Mouse (Mus musculus): ENCODE measurements around the gene Timp3. TPM values are rescaled to one million over a fixed set of nuclear protein-coding genes. Genes with fewer than 3 reads are reported as not detected.

The Timp3 gene
- polyA plus RNA-seq, 1 experiment = 25.3 TPM

GRCm38 (mm10) chr10:86331681-86332281, 31.6 kb downstream of the Timp3 start:
- Histone ChIP-seq H3K27me3 (ENCODE audit: control insufficient read depth, insufficient read depth, low read length) (no peaks in the 10 kb centered on the region), H3K4me3 (ENCODE audit: extremely low read depth, insufficient read depth, insufficient read length) (no peak overlapping the region), H3K4me1 (ENCODE audit: control insufficient read depth, insufficient read depth, insufficient read length) (no peaks in the 10 kb centered on the region), H3K27ac (ENCODE audit: insufficient read depth, low read length) (no peak overlapping the region), H3K36me3 (ENCODE audit: control insufficient read depth, insufficient read depth, low read length) (no peaks in the 10 kb centered on the region)
- DNase-seq (ENCODE audit: low read depth in 1 of 2, low spot score in 2 of 2) = no peak
- TF ChIP-seq CTCF (IDR thresholded peaks at IDR 0.05; ENCODE audit: extremely low read depth, insufficient read depth, insufficient read length, insufficient replicate concordance) (no peak), POLR2A (IDR thresholded peaks at IDR 0.05; ENCODE audit: low read depth, low read length) (no peak)
- 77% methylated on average over 7 of the region's 7 CpGs for WGBS

GRCm38 (mm10) chr10:86332942-86333341, 32.8 kb downstream of the Timp3 start:
- no peaks in the 10 kb centered on the region for H3K27me3 ChIP-seq (ENCODE audit: control insufficient read depth, insufficient read depth, low read length)
- 79% methylated on average over 3 of the region's 3 CpGs for WGBS
- H3K4me1 ChIP-seq (ENCODE audit: control insufficient read depth, insufficient read depth, insufficient read length) = no peaks in the 10 kb centered on the region
- TF ChIP-seq CTCF (IDR thresholded peaks at IDR 0.05; ENCODE audit: extremely low read depth, insufficient read depth, insufficient read length, insufficient replicate concordance) = no peak
- no peak for TF ChIP-seq POLR2A (IDR thresholded peaks at IDR 0.05; ENCODE audit: low read depth, low read length)
- H3K4me3 ChIP-seq (ENCODE audit: extremely low read depth, insufficient read depth, insufficient read length) = no peak overlapping the region
- DNase-seq (ENCODE audit: low read depth in 1 of 2, low spot score in 2 of 2) = no peak
- no peaks in the 10 kb centered on the region for H3K36me3 ChIP-seq (ENCODE audit: control insufficient read depth, insufficient read depth, low read length)
- H3K27ac ChIP-seq (ENCODE audit: insufficient read depth, low read length) = no peak overlapping the region

GRCm38 (mm10) chr10:86334581-86334980, 34.4 kb downstream of the Timp3 start:
- no peaks in the 10 kb centered on the region for H3K4me1 ChIP-seq (ENCODE audit: control insufficient read depth, insufficient read depth, insufficient read length)

GRCm38 (mm10) chr10:86336506-86336905, 36.3 kb downstream of the Timp3 start:
- H3K4me1 ChIP-seq (ENCODE audit: control insufficient read depth, insufficient read depth, insufficient read length) = no peaks in the 10 kb centered on the region
- no peaks in the 10 kb centered on the region for H3K27me3 ChIP-seq (ENCODE audit: control insufficient read depth, insufficient read depth, low read length)
- 32% methylated on average over 1 of the region's 1 CpGs for WGBS
- TF ChIP-seq POLR2A (IDR thresholded peaks at IDR 0.05; ENCODE audit: low read depth, low read length) (no peak), CTCF (IDR thresholded peaks at IDR 0.05; ENCODE audit: extremely low read depth, insufficient read depth, insufficient read length, insufficient replicate concordance) (no peak)
- no peak overlapping the region for H3K4me3 ChIP-seq (ENCODE audit: extremely low read depth, insufficient read depth, insufficient read length)
- no peak overlapping the region for H3K27ac ChIP-seq (ENCODE audit: insufficient read depth, low read length)
- DNase-seq (ENCODE audit: low read depth in 1 of 2, low spot score in 2 of 2) = no peak
- H3K36me3 ChIP-seq (ENCODE audit: control insufficient read depth, insufficient read depth, low read length) = no peaks in the 10 kb centered on the region

More at GRCm38 (mm10) chr10:86334581-86334980, 34.4 kb downstream of the Timp3 start:
- no peak for TF ChIP-seq POLR2A (IDR thresholded peaks at IDR 0.05; ENCODE audit: low read depth, low read length)
- TF ChIP-seq CTCF (IDR thresholded peaks at IDR 0.05; ENCODE audit: extremely low read depth, insufficient read depth, insufficient read length, insufficient replicate concordance) = no peak
- Histone ChIP-seq H3K4me3 (ENCODE audit: extremely low read depth, insufficient read depth, insufficient read length) (no peak overlapping the region), H3K36me3 (ENCODE audit: control insufficient read depth, insufficient read depth, low read length) (no peaks in the 10 kb centered on the region), H3K27me3 (ENCODE audit: control insufficient read depth, insufficient read depth, low read length) (no peaks in the 10 kb centered on the region), H3K27ac (ENCODE audit: insufficient read depth, low read length) (no peak overlapping the region)
- 85% methylated on average over 8 of the region's 8 CpGs for WGBS
- DNase-seq (ENCODE audit: low read depth in 1 of 2, low spot score in 2 of 2) = no peak

- 82% methylated on average over 3 of the region's 3 CpGs for WGBS
- H3K4me3 ChIP-seq (ENCODE audit: extremely low read depth, insufficient read depth, insufficient read length) = no peak overlapping the region
- H3K36me3 ChIP-seq (ENCODE audit: control insufficient read depth, insufficient read depth, low read length) = no peaks in the 10 kb centered on the region
- DNase-seq (ENCODE audit: low read depth in 1 of 2, low spot score in 2 of 2) = no peak
- TF ChIP-seq POLR2A (IDR thresholded peaks at IDR 0.05; ENCODE audit: low read depth, low read length) (no peak), CTCF (IDR thresholded peaks at IDR 0.05; ENCODE audit: extremely low read depth, insufficient read depth, insufficient read length, insufficient replicate concordance) (no peak)
- H3K4me1 ChIP-seq (ENCODE audit: control insufficient read depth, insufficient read depth, insufficient read length) = no peaks in the 10 kb centered on the region
- H3K27me3 ChIP-seq (ENCODE audit: control insufficient read depth, insufficient read depth, low read length) = no peaks in the 10 kb centered on the region
- H3K27ac ChIP-seq (ENCODE audit: insufficient read depth, low read length) = no peak overlapping the region
Observed at GRCm38 (mm10) chr10:86337239-86337638, 37.1 kb downstream of the Timp3 start.

GRCm38 (mm10) chr10:86338121-86338715, 38.0 kb downstream of the Timp3 start:
- no peaks in the 10 kb centered on the region for H3K27me3 ChIP-seq (ENCODE audit: control insufficient read depth, insufficient read depth, low read length)
- no peak for DNase-seq (ENCODE audit: low read depth in 1 of 2, low spot score in 2 of 2)
- H3K4me1 ChIP-seq (ENCODE audit: control insufficient read depth, insufficient read depth, insufficient read length) = no peaks in the 10 kb centered on the region
- H3K4me3 ChIP-seq (ENCODE audit: extremely low read depth, insufficient read depth, insufficient read length) = no peak overlapping the region
- H3K36me3 ChIP-seq (ENCODE audit: control insufficient read depth, insufficient read depth, low read length) = no peaks in the 10 kb centered on the region
- no peak for TF ChIP-seq CTCF (IDR thresholded peaks at IDR 0.05; ENCODE audit: extremely low read depth, insufficient read depth, insufficient read length, insufficient replicate concordance)
- no peak for TF ChIP-seq POLR2A (IDR thresholded peaks at IDR 0.05; ENCODE audit: low read depth, low read length)
- no peak overlapping the region for H3K27ac ChIP-seq (ENCODE audit: insufficient read depth, low read length)
- 76% methylated on average over 4 of the region's 4 CpGs for WGBS

GRCm38 (mm10) chr10:86339121-86339520, 38.9 kb downstream of the Timp3 start:
- no peak for DNase-seq (ENCODE audit: low read depth in 1 of 2, low spot score in 2 of 2)
- Histone ChIP-seq H3K27me3 (ENCODE audit: control insufficient read depth, insufficient read depth, low read length) (no peaks in the 10 kb centered on the region), H3K27ac (ENCODE audit: insufficient read depth, low read length) (no peak overlapping the region), H3K36me3 (ENCODE audit: control insufficient read depth, insufficient read depth, low read length) (no peaks in the 10 kb centered on the region), H3K4me3 (ENCODE audit: extremely low read depth, insufficient read depth, insufficient read length) (no peak overlapping the region), H3K4me1 (ENCODE audit: control insufficient read depth, insufficient read depth, insufficient read length) (no peaks in the 10 kb centered on the region)
- TF ChIP-seq CTCF (IDR thresholded peaks at IDR 0.05; ENCODE audit: extremely low read depth, insufficient read depth, insufficient read length, insufficient replicate concordance) = no peak
- no peak for TF ChIP-seq POLR2A (IDR thresholded peaks at IDR 0.05; ENCODE audit: low read depth, low read length)
- WGBS = 83% methylated on average over 4 of the region's 4 CpGs
